Mouse (Mus musculus): ENCODE data around the gene Rbpj. TPM values are rescaled to one million over a fixed set of nuclear protein-coding genes. Genes with fewer than 3 reads are reported as not detected.

The Rbpj gene
- polyA plus RNA-seq (2012), result 6.7 and 6.8 TPM in 2 replicates

DNA sequence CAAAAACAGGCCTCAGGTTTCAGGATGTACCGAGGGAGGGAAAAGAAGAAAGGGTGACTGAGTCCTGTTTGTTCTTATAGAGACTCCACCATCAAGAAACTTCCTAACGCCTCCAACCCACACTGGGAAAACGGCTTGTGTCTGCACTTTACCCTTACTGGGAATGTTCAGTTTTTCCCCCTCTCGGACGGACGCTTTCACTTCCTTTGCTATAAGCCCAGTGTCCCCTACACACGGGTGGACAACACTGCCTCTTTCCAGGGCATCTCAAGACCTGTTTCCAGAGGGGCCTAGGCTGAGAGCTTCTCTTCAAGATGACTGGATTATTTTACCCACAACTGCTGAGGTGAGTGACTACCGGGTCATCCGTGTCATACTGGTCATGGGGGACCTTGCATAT, at the start of gene Rbpj:
TSS of gene Rbpj (plus strand) at position 270 of the 400 bp plus-strand sequence.

Other genes with a start within 250 kb of the Rbpj start
- 32.3 and 34.4 TPM in 2 replicates for gene Smim20, start 199.1 kb upstream of the Rbpj start, polyA plus RNA-seq (2012)
- not detected in 2 replicates for gene Cckar, start 241.6 kb downstream of the Rbpj start, polyA plus RNA-seq (2012)